Comparison of ENCODE assay signal across 8 mouse cellular contexts in the genomic region with DNA sequence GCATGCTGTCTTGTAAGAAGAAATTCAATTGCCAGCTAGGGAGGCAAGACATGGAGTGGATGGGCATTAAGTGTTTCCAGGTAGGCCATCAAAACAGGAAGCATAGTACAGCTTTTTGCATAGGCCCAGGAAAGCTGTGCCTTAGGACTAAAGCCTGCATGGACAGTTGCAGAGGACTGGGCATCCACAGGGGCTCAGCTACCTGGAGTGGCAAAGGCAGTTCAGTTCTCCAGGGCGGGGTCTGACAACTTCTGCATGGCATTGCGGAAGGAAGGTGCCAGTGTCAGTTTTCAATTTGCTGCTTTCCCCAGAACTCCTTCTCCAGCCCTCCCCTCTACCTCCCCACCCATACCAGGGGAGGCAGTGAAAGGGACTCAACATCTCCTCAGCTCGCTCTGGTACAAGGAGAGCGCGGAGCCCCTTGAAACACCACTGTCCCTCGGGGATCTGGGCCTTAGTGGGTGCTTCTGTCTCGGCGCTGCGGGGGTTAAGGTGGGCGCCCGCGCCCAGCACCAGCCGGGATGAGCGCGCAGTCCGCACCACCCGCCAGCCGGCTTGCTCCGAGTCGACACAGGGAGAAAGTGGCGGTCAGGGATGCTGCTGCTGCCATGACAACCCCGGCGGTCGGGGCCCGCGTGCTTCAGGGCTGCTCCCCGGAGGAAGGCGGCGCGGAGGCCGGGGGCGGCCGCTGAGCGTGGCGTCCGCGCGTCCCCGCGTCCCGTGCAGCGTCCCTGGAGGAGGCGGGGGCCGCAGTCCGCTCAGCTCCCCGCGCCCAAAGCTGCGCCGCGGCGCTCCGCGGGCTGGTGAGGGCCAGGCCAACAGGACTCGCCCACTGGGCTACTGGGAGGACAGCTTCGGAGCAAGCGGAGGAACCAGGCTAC.
A peak's percentile ranks its signal among the peaks of the same experiment; 100 is the strongest.
DNase-seq lines count a peak whose midpoint lies in the region; ATAC-seq lines count a peak whose summit lies in the region.
"Had no signal": no experiment of that assay in that cellular context is flagged by ENCODE, and none has a peak within 500 bp of the region (broad histone marks: within the 10 kb centered on the region; RNA-seq: fewer than 3 reads in every experiment).

No protein-coding gene starts in this region.

- H3K9ac ChIP-seq in heart, embryonic 16.5 days (ENCODE audit: low read length) = peak overlapping the region; percentile 70
- H3K9ac ChIP-seq in neural tube, embryonic 11.5 days (ENCODE audit: low read length) = peak overlapping the region; percentile 53

- peak overlapping the region; percentile 74 for H3K27ac ChIP-seq in embryonic facial prominence, embryonic 10.5 days (replicated peaks)
- H3K27ac ChIP-seq in heart, embryonic 16.5 days (ENCODE audit: low read length) = no peak overlapping the region
- H3K27ac ChIP-seq in neural tube, embryonic 11.5 days (ENCODE audit: low read depth, low read length) = no peak overlapping the region

- intact Hi-C loops in left cerebral cortex, postnatal 25 days (cut with DNase I) = loop anchor here (1.0 to 10.0 kb wide), 4 partner anchors 17 to 988 kb away; no protein-coding TSS in a partner anchor

- H3K4me3 ChIP-seq in embryonic facial prominence, embryonic 10.5 days = peak overlapping the region; percentile 71
- peak overlapping the region; percentile 62 for H3K4me3 ChIP-seq in heart, embryonic 16.5 days (ENCODE audit: low read length)
- peak overlapping the region; percentile 54 for H3K4me3 ChIP-seq in neural tube, embryonic 11.5 days (ENCODE audit: low read depth, low read length)
- H3K4me3 ChIP-seq: erythroblast, embryonic 14.5 days had no signal

- H3K4me1 ChIP-seq in embryonic facial prominence, embryonic 10.5 days = peaks cover 22% of the 10 kb centered on the region
- H3K4me1 ChIP-seq in heart, embryonic 16.5 days (ENCODE audit: control insufficient read depth, insufficient read depth, low read length) = 0 out of 2 replicates have a peak, but pooled peaks cover 5% of the 10 kb centered on the region
- 0 out of 2 replicates have a peak, but pooled peaks cover 2% of the 10 kb centered on the region for H3K4me1 ChIP-seq in neural tube, embryonic 11.5 days (ENCODE audit: control insufficient read depth, insufficient read depth, low read length)

- peak; percentile 13 for DNase-seq in ES-CJ7 (ENCODE audit: low read depth, low spot score)
- peak; percentile 19 to 26 for DNase-seq in adrenal gland, adult 18-20 months (ENCODE audit: low spot score in 2 of 2)
- DNase-seq in embryonic facial prominence, embryonic 10.5 days (ENCODE audit: low spot score) = peak; percentile 74
- peak; percentile 70 to 71 for DNase-seq in left cerebral cortex, postnatal 25 days (ENCODE audit: low spot score in 2 of 2)
- peak; percentile 73 for DNase-seq in neural tube, embryonic 11.5 days (ENCODE audit: low spot score)
- no peak for DNase-seq in MN1 (ENCODE audit: low spot score)

- no peak for ATAC-seq in heart, embryonic 16.5 days (replicated peaks; ENCODE audit: extremely low read depth, insufficient read depth, low FRiP score)
- peak; percentile 78 for ATAC-seq in neural tube, embryonic 11.5 days (ENCODE audit: insufficient read depth, low FRiP score, low TSS enrichment)

- H3K9me3 ChIP-seq in embryonic facial prominence, embryonic 10.5 days = no peaks in the 10 kb centered on the region
- no peaks in the 10 kb centered on the region for H3K9me3 ChIP-seq in heart, embryonic 16.5 days (replicated peaks; ENCODE audit: control insufficient read depth, low read length)
- H3K9me3 ChIP-seq in neural tube, embryonic 11.5 days (ENCODE audit: control insufficient read depth, low read length) = no peaks in the 10 kb centered on the region

- no peaks in the 10 kb centered on the region for H3K36me3 ChIP-seq in embryonic facial prominence, embryonic 10.5 days (replicated peaks)
- H3K36me3 ChIP-seq in heart, embryonic 16.5 days (ENCODE audit: control insufficient read depth, insufficient read depth) = no peaks in the 10 kb centered on the region
- H3K36me3 ChIP-seq in neural tube, embryonic 11.5 days (ENCODE audit: control insufficient read depth, insufficient read depth, low read length) = no peaks in the 10 kb centered on the region

- H3K4me2 ChIP-seq in heart, embryonic 16.5 days (ENCODE audit: low read depth, low read length) = peak overlapping the region; percentile 94
- peak overlapping the region; percentile 84 for H3K4me2 ChIP-seq in neural tube, embryonic 11.5 days (ENCODE audit: low read depth)

- peaks cover 57% of the 10 kb centered on the region for H3K27me3 ChIP-seq in embryonic facial prominence, embryonic 10.5 days (replicated peaks; ENCODE audit: low read depth, poor library complexity, severe bottlenecking)
- peaks cover 25% of the 10 kb centered on the region for H3K27me3 ChIP-seq in heart, embryonic 16.5 days (ENCODE audit: control insufficient read depth, insufficient read depth, low read length)
- H3K27me3 ChIP-seq in neural tube, embryonic 11.5 days (ENCODE audit: control insufficient read depth, insufficient read depth, low read length) = peaks cover 11% of the 10 kb centered on the region

- WGBS in embryonic facial prominence, embryonic 10.5 days = under 1% methylated on average over 56 of the region's 56 CpGs
- whole genome bisulfite sequencing in heart, embryonic 16.5 days = 2% methylated on average over 48 of the region's 56 CpGs
- WGBS in neural tube, embryonic 11.5 days = under 1% methylated on average over 51 of the region's 56 CpGs
